Mouse (Mus musculus) frontal cortex, postnatal 10 days (tissue): ENCODE measurements at regions not wholly inside any gene's neighbourhood (a gene's known extent, or its start where the extent isn't known, plus 50 kb on each side); places are given as distances from the start of the nearest gene placed in this dataset.

Source experiments
- DNase-seq, 2 experiments: peaks; one replicate each; pipeline ENCODE4 v3.0.0; 2022; ENCODE audit warnings: low spot score in 2 of 2, mixed read lengths in 1 of 2

- peak in 1 of 2 experiments; percentile 3 for DNase-seq
Measured at GRCm38 (mm10) chrX:117559063-117559462, 544.5 kb downstream of the H2afb1 start.
